Mouse (Mus musculus): ENCODE measurements around the gene Pdlim5. TPM values are rescaled to one million over a fixed set of nuclear protein-coding genes. Genes with fewer than 3 reads are reported as not detected.
"Not testable (repeated sequence)": the region's sequence is repeated elsewhere in the genome, so short reads cannot be mapped to it uniquely, and the experiment has no call there.

The Pdlim5 gene
- total and polyA plus RNA-seq, 3 experiments, result 508 to 668 (median 609) TPM

DNA sequence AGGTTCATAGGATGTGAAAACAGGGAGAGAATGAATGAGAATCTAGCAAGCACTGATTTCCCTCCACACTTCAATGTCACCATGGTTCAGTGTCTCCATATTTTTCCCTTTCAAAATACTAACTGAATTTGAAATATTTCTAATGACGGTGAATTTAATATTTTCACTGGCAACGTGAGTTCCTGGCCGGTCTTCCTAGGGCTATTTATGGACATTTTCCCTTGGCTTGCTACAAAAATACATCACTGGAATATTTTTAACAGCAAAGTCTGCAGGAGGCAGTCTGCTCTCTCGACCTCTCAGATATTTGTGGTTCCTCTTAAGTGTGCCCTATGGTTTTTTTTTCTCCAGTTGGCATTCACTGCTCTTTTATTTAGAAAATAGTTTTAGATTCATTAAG, 44.7 kb upstream of the Pdlim5 start:
- under 1% methylated on average over 4 of the region's 4 CpGs for WGBS
- Histone ChIP-seq H3K79me2 (replicated peaks; ENCODE audit: control insufficient read depth, insufficient read depth, low read length) (no peaks in the 10 kb centered on the region), H3K4me1 (ENCODE audit: control insufficient read depth, insufficient read depth, low read length) (peaks cover 9% of the 10 kb centered on the region), H3K27me3 (ENCODE audit: control insufficient read depth, insufficient read depth, low read length) (no peaks in the 10 kb centered on the region), H3K4me3 (no peak overlapping the region), H3K36me3 (ENCODE audit: control insufficient read depth, insufficient read depth, low read length) (peaks cover 18% of the 10 kb centered on the region), H3K9ac (ENCODE audit: low read depth, low read length) (no peak overlapping the region; the same call in 1 of the 2 replicates), H3K27ac (peak overlapping the region; percentile 91)
- TF ChIP-seq CTCF (IDR thresholded peaks at IDR 0.05) (no peak), EP300 (IDR thresholded peaks at IDR 0.05; ENCODE audit: insufficient read depth, low read depth, low read length) (no peak), POLR2A (IDR thresholded peaks at IDR 0.05; ENCODE audit: insufficient read depth, low read depth, low read length) (no peak)
- intact Hi-C loops (cut with DNase I), result no loop called here
- no peak for DNase-seq

DNA sequence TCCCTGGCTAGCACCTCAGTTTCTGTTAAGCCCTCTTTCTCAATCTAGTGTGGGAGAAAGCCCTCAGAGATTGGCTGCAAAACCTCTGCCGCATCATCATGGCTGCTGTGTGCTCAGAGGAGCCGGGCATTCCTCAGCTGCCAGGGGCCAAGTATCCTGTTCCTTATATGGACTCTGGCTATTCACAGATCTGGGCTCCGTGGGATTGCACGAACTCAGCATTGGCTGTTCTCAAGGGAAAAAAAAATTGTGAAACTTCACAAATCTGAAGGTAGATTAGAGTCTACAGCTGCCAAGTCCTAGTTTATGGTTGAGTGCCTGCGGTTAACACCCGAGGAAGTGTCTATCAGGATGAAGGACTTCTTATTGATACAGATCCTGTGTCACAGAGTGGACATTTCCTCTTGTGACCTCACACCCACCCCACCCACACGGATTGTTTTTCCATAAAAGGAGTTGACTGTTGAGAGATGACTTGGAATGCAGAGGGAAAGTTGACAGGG, 44.1 kb upstream of the Pdlim5 start:
- TF ChIP-seq EP300 (IDR thresholded peaks at IDR 0.05; ENCODE audit: insufficient read depth, low read depth, low read length) (peak; percentile 75; the same call in 1 of the 2 replicates), CTCF (IDR thresholded peaks at IDR 0.05) (no peak), POLR2A (IDR thresholded peaks at IDR 0.05; ENCODE audit: insufficient read depth, low read depth, low read length) (no peak; the same call in 1 of the 2 replicates)
- H3K79me2 ChIP-seq (replicated peaks; ENCODE audit: control insufficient read depth, insufficient read depth, low read length), result no peaks in the 10 kb centered on the region
- intact Hi-C loops (cut with DNase I), result loop anchor here (1.0 kb wide), 1 partner anchor 44 kb away; the partner anchor contains the start of gene Pdlim5
- peak; percentile 57 to 78 for DNase-seq
- H3K36me3 ChIP-seq (ENCODE audit: control insufficient read depth, insufficient read depth, low read length), result peaks cover 18% of the 10 kb centered on the region
- H3K4me3 ChIP-seq, result peak overlapping the region; percentile 19
- under 1% methylated on average over 7 of the region's 7 CpGs for WGBS
- H3K27me3 ChIP-seq (ENCODE audit: control insufficient read depth, insufficient read depth, low read length), result no peaks in the 10 kb centered on the region
- H3K27ac ChIP-seq, result peak overlapping the region; percentile 91
- H3K4me1 ChIP-seq (ENCODE audit: control insufficient read depth, insufficient read depth, low read length), result peaks cover 9% of the 10 kb centered on the region
- peak overlapping the region; percentile 62 for H3K9ac ChIP-seq (ENCODE audit: low read depth, low read length)

- not testable (repeated sequence) for H3K4me3 ChIP-seq; DNase-seq; H3K27me3 ChIP-seq (ENCODE audit: control insufficient read depth, insufficient read depth, low read length); H3K9ac ChIP-seq (ENCODE audit: low read depth, low read length); H3K4me1 ChIP-seq (ENCODE audit: control insufficient read depth, insufficient read depth, low read length); H3K79me2 ChIP-seq (replicated peaks; ENCODE audit: control insufficient read depth, insufficient read depth, low read length)
- peak overlapping the region; percentile 55 for H3K27ac ChIP-seq
- WGBS, result 81% methylated on average over 8 of the region's 8 CpGs
- intact Hi-C loops (cut with DNase I), result loop anchor here (1.0 kb wide), 1 partner anchor 43 kb away; the partner anchor contains the start of gene Pdlim5
- H3K36me3 ChIP-seq (ENCODE audit: control insufficient read depth, insufficient read depth, low read length), result peaks cover 18% of the 10 kb centered on the region
Observed at GRCm38 (mm10) chr3:142438630-142439029, 43.1 kb upstream of the Pdlim5 start.

GRCm38 (mm10) chr3:142436824-142437223, 41.3 kb upstream of the Pdlim5 start:
- no peak for TF ChIP-seq POLR2A (IDR thresholded peaks at IDR 0.05; ENCODE audit: insufficient read depth, low read depth, low read length)
- no peak for TF ChIP-seq CTCF (IDR thresholded peaks at IDR 0.05)
- no peak for TF ChIP-seq EP300 (IDR thresholded peaks at IDR 0.05; ENCODE audit: insufficient read depth, low read depth, low read length)
- Histone ChIP-seq H3K36me3 (ENCODE audit: control insufficient read depth, insufficient read depth, low read length) (peaks cover 15% of the 10 kb centered on the region; the same call in 1 of the 2 replicates), H3K4me3 (no peak overlapping the region), H3K27me3 (ENCODE audit: control insufficient read depth, insufficient read depth, low read length) (no peaks in the 10 kb centered on the region), H3K4me1 (ENCODE audit: control insufficient read depth, insufficient read depth, low read length) (peaks cover 7% of the 10 kb centered on the region), H3K27ac (no peak overlapping the region), H3K9ac (ENCODE audit: low read depth, low read length) (no peak overlapping the region), H3K79me2 (replicated peaks; ENCODE audit: control insufficient read depth, insufficient read depth, low read length) (no peaks in the 10 kb centered on the region)
- no peak for DNase-seq
- intact Hi-C loops (cut with DNase I), result no loop called here
- WGBS, result 88% methylated on average over 6 of the region's 6 CpGs

DNA sequence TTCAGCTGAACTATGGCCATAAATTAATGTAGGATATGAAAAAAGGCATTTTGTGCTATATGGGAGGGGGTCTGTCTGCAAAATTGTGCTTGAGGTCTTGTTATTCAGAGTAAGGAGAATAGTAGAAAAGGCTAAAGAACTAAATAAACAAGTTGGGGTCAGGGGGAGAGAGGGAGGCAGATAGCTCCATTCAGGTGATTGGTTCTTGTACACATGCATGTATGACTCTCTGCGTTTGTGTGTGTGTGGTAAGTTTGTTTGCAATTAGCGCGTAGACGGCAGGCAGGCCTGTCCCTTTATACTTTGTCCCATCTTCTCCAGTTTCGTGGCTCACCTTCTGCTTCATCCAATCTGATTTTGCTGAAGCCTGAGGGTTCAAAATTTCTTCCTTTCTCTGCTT, 40.7 kb upstream of the Pdlim5 start:
- Histone ChIP-seq H3K79me2 (replicated peaks; ENCODE audit: control insufficient read depth, insufficient read depth, low read length) (no peaks in the 10 kb centered on the region), H3K4me1 (ENCODE audit: control insufficient read depth, insufficient read depth, low read length) (peaks cover 7% of the 10 kb centered on the region), H3K36me3 (ENCODE audit: control insufficient read depth, insufficient read depth, low read length) (peaks cover 13% of the 10 kb centered on the region; the same call in 1 of the 2 replicates), H3K27ac (no peak overlapping the region), H3K9ac (ENCODE audit: low read depth, low read length) (no peak overlapping the region), H3K27me3 (ENCODE audit: control insufficient read depth, insufficient read depth, low read length) (no peaks in the 10 kb centered on the region), H3K4me3 (no peak overlapping the region)
- intact Hi-C loops (cut with DNase I), result no loop called here
- WGBS, result 91% methylated on average over 5 of the region's 5 CpGs
- no peak for TF ChIP-seq CTCF (IDR thresholded peaks at IDR 0.05)
- no peak for TF ChIP-seq EP300 (IDR thresholded peaks at IDR 0.05; ENCODE audit: insufficient read depth, low read depth, low read length)
- DNase-seq, result no peak

GRCm38 (mm10) chr3:142434786-142435168, 39.3 kb upstream of the Pdlim5 start:
- 63% methylated on average over 4 of the region's 4 CpGs for WGBS
- no peaks in the 10 kb centered on the region for H3K27me3 ChIP-seq (ENCODE audit: control insufficient read depth, insufficient read depth, low read length)
- H3K36me3 ChIP-seq (ENCODE audit: control insufficient read depth, insufficient read depth, low read length), result peaks cover 4% of the 10 kb centered on the region; the same call in 1 of the 2 replicates
- peaks cover 4% of the 10 kb centered on the region for H3K4me1 ChIP-seq (ENCODE audit: control insufficient read depth, insufficient read depth, low read length)
- intact Hi-C loops (cut with DNase I), result no loop called here
- H3K79me2 ChIP-seq (replicated peaks; ENCODE audit: control insufficient read depth, insufficient read depth, low read length), result no peaks in the 10 kb centered on the region
- H3K9ac ChIP-seq (ENCODE audit: low read depth, low read length), result no peak overlapping the region
- DNase-seq, result no peak
- H3K27ac ChIP-seq, result peak overlapping the region; percentile 49; the same call in 1 of the 2 replicates
- TF ChIP-seq POLR2A (IDR thresholded peaks at IDR 0.05; ENCODE audit: insufficient read depth, low read depth, low read length) (no peak), EP300 (IDR thresholded peaks at IDR 0.05; ENCODE audit: insufficient read depth, low read depth, low read length) (no peak), CTCF (IDR thresholded peaks at IDR 0.05) (no peak)
- no peak overlapping the region for H3K4me3 ChIP-seq
